Mouse (Mus musculus) CH12.LX (cell line): ENCODE measurements around the gene Psme4.

Experiments
- CHD1 ChIP-seq: IDR thresholded peaks from 2 replicates; pipeline ENCODE4 v1.6.1; 2012; ENCODE audit warnings: low read depth, low read length, improper control_type of control experiment, inconsistent platforms
- POLR2A ChIP-seq: IDR thresholded peaks from 2 replicates; pipeline ENCODE4 v1.6.1; 2011; ENCODE audit warnings: low read depth, mild to moderate bottlenecking, improper control_type of control experiment, low read length
- SIN3A ChIP-seq: IDR thresholded peaks from 2 replicates; pipeline ENCODE4 v1.6.1; 2012; ENCODE audit warnings: low read length, improper control_type of control experiment, inconsistent platforms

GRCm38 (mm10) chr11:30748938-30749337 is 22.6 kb upstream of the Psme4 start:
- TF ChIP-seq CHD1, result no peak
- TF ChIP-seq POLR2A, result no peak
- no peak for TF ChIP-seq SIN3A
